Mouse (Mus musculus): ENCODE results near the gene Med12.
"Not testable (repeated sequence)": the region's sequence is repeated elsewhere in the genome, so short reads cannot be mapped to it uniquely, and the experiment has no call there.

Med12 gene

GRCm38 (mm10) chrX:101299473-101300426 is 25.9 kb downstream of the Med12 start:
- in situ Hi-C loops (cut with MboI, MseI) = loop anchor here (25.0 kb wide), 1 partner anchor 1087 kb away; no protein-coding TSS in a partner anchor

DNA sequence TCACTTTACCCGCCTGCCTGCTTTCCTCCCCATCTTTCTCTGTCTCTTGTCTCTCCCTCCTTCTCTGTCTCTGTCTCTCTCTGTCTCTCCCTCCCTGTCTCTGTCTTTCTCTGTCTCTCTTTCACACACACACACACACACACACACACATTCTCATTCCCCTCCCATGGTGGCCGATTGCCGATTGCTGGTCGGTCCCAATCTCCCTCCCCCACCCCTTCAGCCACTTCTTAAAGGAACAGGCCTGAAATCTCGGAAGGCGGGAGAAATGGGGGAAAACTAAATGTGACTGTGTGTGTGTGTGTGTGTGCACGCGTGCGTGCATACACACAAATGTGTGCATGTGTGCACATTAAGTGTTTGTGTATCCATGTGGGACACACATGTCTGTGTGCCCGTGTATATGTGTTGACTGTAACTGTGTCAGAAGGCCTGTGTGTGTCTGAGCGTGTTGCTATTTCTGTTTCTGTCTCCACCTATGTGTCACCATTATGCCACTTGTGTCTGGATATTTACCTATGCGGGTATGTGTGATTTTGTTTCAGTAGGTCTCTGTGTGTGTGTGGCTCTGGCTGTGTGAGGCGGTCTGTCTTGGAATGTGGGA is 26.7 kb downstream of the Med12 start:
- in situ Hi-C loops (cut with MboI, MseI) = no loop called here

- in situ Hi-C loops (cut with MboI, MseI) = no loop called here
Measured at GRCm38 (mm10) chrX:101301654-101302053, 27.8 kb downstream of the Med12 start.

- in situ Hi-C loops (cut with MboI, MseI) = no loop called here
Measured at GRCm38 (mm10) chrX:101304646-101305045, 30.8 kb downstream of the Med12 start.

DNA sequence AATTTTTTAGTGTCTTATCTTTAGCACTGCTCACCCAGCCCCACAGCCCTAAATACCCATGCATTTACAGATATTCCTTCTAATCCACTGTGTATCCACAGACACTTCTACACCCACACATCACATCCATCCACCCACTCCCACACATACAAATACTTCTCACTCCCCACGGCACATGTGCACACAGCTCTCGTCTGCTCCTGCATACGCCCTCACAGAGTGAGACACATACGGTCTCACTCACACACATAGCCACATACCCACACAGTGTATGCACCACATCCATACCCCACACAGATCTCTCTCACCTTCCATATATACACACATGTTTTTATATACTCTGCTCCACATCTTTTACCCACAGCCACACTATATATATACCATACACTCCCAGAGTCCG is 35.5 kb downstream of the Med12 start:
- in situ Hi-C loops (cut with MboI, MseI) = no loop called here

DNA sequence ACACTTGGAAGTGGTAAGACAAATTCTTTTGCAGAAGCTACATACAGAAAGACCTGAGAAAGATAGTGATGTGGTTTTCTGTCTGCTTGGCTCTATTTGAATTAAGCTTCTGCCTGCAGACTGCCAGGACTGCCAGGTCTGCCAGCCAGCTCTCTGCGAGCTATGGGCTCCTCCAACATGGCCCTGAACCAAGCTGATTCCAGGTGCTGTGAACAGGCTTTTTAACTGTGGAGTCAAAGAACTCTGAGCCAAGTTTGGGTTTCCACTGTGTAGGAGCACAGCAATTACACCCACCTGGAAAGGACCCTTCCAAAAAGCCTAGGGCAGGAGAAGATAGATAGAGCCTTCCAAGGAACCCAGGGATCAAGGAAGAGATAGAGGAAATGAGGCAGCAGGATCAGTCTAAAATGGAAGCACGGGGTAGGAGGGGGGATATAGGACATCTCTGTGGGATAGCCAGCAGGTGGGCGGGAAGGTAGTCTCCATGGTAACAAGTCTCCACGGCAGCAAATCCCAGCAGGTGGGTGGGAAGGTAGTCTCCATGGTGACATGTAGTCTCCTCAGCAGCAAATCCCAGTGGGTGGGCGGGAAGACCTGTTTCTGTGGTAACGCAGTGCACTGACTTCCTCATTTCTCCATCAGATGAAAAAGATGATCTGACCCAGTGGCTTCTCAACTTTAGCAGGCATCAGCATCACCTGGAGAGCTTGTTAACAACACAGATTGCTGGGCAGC is 40.0 kb downstream of the Med12 start:
- in situ Hi-C loops (cut with MboI, MseI) = no loop called here

DNA sequence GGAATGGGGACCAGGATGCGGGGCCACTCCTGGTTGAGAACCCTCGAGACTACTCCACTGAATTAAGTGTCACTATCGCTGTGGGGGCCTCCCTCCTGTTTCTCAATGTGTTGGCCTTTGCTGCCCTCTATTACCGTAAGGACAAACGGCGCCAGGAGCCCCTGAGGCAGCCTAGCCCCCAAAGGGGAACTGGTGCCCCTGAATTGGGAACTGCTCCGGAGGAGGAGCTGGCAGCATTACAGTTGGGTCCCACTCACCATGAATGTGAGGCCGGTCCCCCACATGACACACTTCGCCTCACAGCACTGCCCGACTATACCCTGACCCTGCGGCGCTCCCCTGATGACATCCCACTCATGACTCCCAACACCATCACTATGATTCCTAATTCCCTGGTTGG is 45.9 kb downstream of the Med12 start:
- in situ Hi-C loops (cut with MboI, MseI) = no loop called here

DNA sequence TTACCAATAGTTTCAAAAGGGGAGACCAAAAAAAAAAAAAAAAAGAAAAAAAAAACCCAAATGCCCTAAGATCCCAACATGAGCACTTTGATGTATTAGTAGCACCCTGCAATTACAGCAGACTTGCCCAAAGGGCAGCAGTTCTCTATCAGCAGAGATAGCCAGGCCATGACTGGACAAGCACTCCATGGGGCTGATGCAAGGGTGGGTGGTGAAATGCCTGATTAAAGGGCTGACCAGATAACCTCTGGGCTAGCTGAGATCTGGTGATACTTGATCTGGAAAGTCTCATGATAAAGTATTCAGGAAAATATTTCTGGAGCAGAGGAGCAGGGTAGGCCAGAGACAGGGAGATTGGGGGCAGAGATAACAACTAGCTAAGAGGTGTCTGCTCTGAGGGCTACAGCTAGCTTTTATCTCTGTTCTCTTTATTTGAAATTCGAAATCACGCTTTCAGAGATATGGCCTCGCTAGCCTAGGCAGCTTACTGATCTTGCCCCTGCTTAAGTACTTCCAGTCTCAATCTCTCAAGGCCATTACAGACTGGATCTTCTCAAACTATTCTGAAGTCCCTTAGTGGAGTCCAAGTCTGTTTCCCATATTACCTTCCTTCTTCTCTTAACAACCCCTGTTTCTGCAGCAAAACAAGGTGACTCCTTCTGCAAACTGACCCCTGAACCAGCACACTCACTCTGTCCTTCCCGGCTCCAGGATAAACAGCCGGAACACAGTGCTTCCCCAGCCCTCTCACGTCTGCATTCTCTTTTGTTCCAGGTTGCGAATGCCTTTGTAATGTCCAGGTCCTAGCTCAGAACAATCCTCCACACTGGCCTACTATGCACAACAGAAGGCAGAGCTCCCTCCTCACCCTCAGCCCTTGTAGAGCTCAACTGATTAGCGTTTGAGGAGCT is 52.4 kb downstream of the Med12 start:
- in situ Hi-C loops (cut with MboI, MseI) = no loop called here

- in situ Hi-C loops (cut with MboI, MseI) = loop anchor here (5.0 kb wide), 1 partner anchor 88 kb away; no protein-coding TSS in a partner anchor
Measured at GRCm38 (mm10) chrX:101329372-101330028, 55.7 kb downstream of the Med12 start.

DNA sequence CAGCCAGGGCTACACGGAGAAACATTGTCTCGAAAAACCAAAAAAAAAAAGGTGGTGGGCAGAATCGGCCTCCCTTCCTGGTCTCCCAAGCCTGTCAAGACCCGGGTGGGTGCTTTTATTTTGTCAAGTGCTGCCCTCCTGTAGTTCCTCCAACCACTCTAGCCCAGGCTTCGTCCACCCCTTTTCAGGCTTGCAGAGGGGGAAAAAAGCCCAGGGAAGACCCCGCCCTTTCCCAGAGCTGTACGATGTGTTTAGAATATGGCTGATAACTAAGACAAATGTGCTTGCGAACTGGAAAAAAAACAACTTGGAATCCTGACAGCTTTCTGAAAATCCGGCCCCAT is 58.2 kb downstream of the Med12 start:
- in situ Hi-C loops (cut with MboI, MseI) = loop anchor here (5.0 kb wide), 1 partner anchor 85 kb away; no protein-coding TSS in a partner anchor

- in situ Hi-C loops (cut with MboI, MseI) = loop anchor here (5.0 kb wide), 1 partner anchor 85 kb away; no protein-coding TSS in a partner anchor
Measured at GRCm38 (mm10) chrX:101332375-101333211, 58.8 kb downstream of the Med12 start.

GRCm38 (mm10) chrX:101334606-101335005 is 60.8 kb downstream of the Med12 start:
- in situ Hi-C loops (cut with MboI, MseI) = loop anchor here (5.0 kb wide), 2 partner anchors 83 to 202 kb away; no protein-coding TSS in a partner anchor

GRCm38 (mm10) chrX:101338666-101339065 is 64.8 kb downstream of the Med12 start:
- in situ Hi-C loops (cut with MboI, MseI) = loop anchor here (5.0 kb wide), 1 partner anchor 206 kb away; no protein-coding TSS in a partner anchor

GRCm38 (mm10) chrX:101342837-101343236 is 69.0 kb downstream of the Med12 start:
- in situ Hi-C loops (cut with MboI, MseI) = not testable (repeated sequence)

GRCm38 (mm10) chrX:101345456-101345855 is 71.6 kb downstream of the Med12 start:
- in situ Hi-C loops (cut with MboI, MseI) = no loop called here

DNA sequence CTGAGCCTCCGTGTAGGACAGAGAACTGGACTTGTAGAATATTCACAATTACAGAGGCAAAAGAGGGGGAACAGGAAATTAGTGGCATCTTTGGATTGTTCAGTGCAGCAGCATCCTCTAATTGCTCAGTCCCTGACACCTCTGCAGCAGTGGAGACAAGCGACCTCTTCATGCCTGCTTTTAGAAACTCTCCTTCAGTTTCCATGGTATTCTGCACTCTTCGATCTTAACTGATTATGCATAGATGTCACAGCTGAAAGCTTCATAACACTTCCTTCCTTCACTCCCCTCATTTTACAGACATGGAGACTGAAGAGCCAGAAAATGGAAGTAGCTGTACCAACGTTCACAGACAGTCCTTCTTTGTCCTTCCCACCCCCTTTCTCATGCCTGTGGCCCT is 72.6 kb downstream of the Med12 start:
- in situ Hi-C loops (cut with MboI, MseI) = no loop called here

Data from regulatory T cell (primary cell).